11 mouse cellular contexts compared by ENCODE assay signal in the genomic region with DNA sequence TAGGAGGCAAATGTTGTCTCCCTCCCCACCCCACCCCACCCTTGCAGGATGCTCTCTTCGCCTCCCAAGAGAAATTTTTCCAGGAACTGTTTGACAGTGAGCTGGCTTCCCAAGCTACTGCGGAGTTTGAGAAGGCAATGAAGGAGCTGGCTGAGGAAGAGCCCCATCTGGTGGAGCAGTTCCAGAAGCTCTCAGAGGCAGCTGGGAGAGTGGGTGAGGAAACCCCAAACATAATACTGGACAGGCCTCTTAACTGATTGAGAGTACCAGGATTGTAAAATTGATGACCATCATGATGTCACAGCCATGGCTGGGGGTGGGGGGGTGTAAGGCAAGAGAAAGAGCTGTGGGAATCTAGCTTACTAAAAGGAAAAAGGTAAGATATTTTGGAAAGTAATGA. TPM values are rescaled to one million over a fixed set of nuclear protein-coding genes. Genes with fewer than 3 reads are reported as not detected.
A peak's percentile ranks its signal among the peaks of the same experiment; 100 is the strongest.
DNase-seq lines count a peak whose midpoint lies in the region; ATAC-seq and TF ChIP-seq lines count a peak whose summit lies in the region.
"Had no signal": no experiment of that assay in that cellular context is flagged by ENCODE, and none has a peak within 500 bp of the region (broad histone marks: within the 10 kb centered on the region; RNA-seq: fewer than 3 reads in every experiment).

No protein-coding gene starts in this region.

- TF ChIP-seq EP300 in heart, postnatal 0 days (IDR thresholded peaks at IDR 0.05; ENCODE audit: low read depth): no peak

- 52% methylated on average over 2 of the region's 2 CpGs for WGBS in heart, postnatal 0 days
- WGBS in heart, embryonic 12.5 days: 62% methylated on average over 2 of the region's 2 CpGs
- 52% methylated on average over 2 of the region's 2 CpGs for WGBS in lung, embryonic 14.5 days

- no peak overlapping the region for H3K4me3 ChIP-seq in heart, postnatal 0 days (ENCODE audit: low read depth, low read length)
- no peak overlapping the region for H3K4me3 ChIP-seq in heart, embryonic 12.5 days
- H3K4me3 ChIP-seq in lung, embryonic 14.5 days (ENCODE audit: low read depth, low read length): no peak overlapping the region
- H3K4me3 ChIP-seq: lung, embryonic 15.5 days had no signal

- peaks cover 58% of the 10 kb centered on the region for H3K36me3 ChIP-seq in heart, postnatal 0 days (replicated peaks; ENCODE audit: control insufficient read depth, insufficient read depth, low read length)
- H3K36me3 ChIP-seq in heart, embryonic 12.5 days: peaks cover 55% of the 10 kb centered on the region
- peaks cover 50% of the 10 kb centered on the region for H3K36me3 ChIP-seq in lung, embryonic 14.5 days (ENCODE audit: insufficient read depth)

- no peak overlapping the region for H3K27ac ChIP-seq in heart, postnatal 0 days (ENCODE audit: low read depth)
- H3K27ac ChIP-seq in heart, embryonic 12.5 days (ENCODE audit: poor library complexity, severe bottlenecking): no peak overlapping the region
- H3K27ac ChIP-seq in lung, embryonic 14.5 days (ENCODE audit: low read depth): no peak overlapping the region
- H3K27ac ChIP-seq: lung, embryonic 15.5 days had no signal

- peaks cover 7% of the 10 kb centered on the region for H3K4me1 ChIP-seq in heart, postnatal 0 days (ENCODE audit: control insufficient read depth, insufficient read depth)
- H3K4me1 ChIP-seq in heart, embryonic 12.5 days (replicated peaks): peaks cover 12% of the 10 kb centered on the region
- H3K4me1 ChIP-seq in lung, embryonic 14.5 days (ENCODE audit: insufficient read depth): peaks cover 4% of the 10 kb centered on the region; the same call in 1 of the 2 replicates

- no peak for ATAC-seq in heart, postnatal 0 days (ENCODE audit: insufficient read depth, low read depth)
- ATAC-seq in heart, embryonic 12.5 days (ENCODE audit: insufficient number of reproducible peaks, low FRiP score): no peak
- ATAC-seq in lung, embryonic 14.5 days (ENCODE audit: insufficient read depth): no peak
- no peak for ATAC-seq in erythroid progenitor cell, adult 5-6 weeks (replicated peaks; ENCODE audit: low FRiP score, poor library complexity, severe bottlenecking)
- ATAC-seq: inflammation-experienced regulatory T-cells, adult 6 months had no signal

- no peaks in the 10 kb centered on the region for H3K9me3 ChIP-seq in heart, postnatal 0 days (replicated peaks; ENCODE audit: control insufficient read depth, low read length)
- H3K9me3 ChIP-seq in heart, embryonic 12.5 days (replicated peaks): no peaks in the 10 kb centered on the region
- H3K9me3 ChIP-seq in lung, embryonic 14.5 days (ENCODE audit: low read depth, low read length): no peaks in the 10 kb centered on the region
- H3K9me3 ChIP-seq: lung, embryonic 15.5 days had no signal

- H3K4me2 ChIP-seq in heart, postnatal 0 days (ENCODE audit: low read depth, low read length): no peak overlapping the region
- no peak overlapping the region for H3K4me2 ChIP-seq in heart, embryonic 12.5 days
- H3K4me2 ChIP-seq in lung, embryonic 14.5 days: no peak overlapping the region
- H3K4me2 ChIP-seq: lung, embryonic 15.5 days had no signal

- no peaks in the 10 kb centered on the region for H3K27me3 ChIP-seq in heart, postnatal 0 days (ENCODE audit: control insufficient read depth, insufficient read depth, low read length)
- no peaks in the 10 kb centered on the region for H3K27me3 ChIP-seq in heart, embryonic 12.5 days (replicated peaks)
- no peaks in the 10 kb centered on the region for H3K27me3 ChIP-seq in lung, embryonic 14.5 days (ENCODE audit: insufficient read depth, low read length)
- H3K27me3 ChIP-seq: lung, embryonic 15.5 days had no signal

- TF ChIP-seq CTCF in heart, postnatal 0 days (IDR thresholded peaks at IDR 0.05; ENCODE audit: low read depth): peak; percentile 32
- TF ChIP-seq CTCF in lung, embryonic 14.5 days (IDR thresholded peaks at IDR 0.05; ENCODE audit: low read depth): peak; percentile 40

- H3K9ac ChIP-seq in heart, postnatal 0 days (replicated peaks; ENCODE audit: low read depth, low read length): no peak overlapping the region
- H3K9ac ChIP-seq in heart, embryonic 12.5 days: no peak overlapping the region
- H3K9ac ChIP-seq in lung, embryonic 14.5 days: no peak overlapping the region
- H3K9ac ChIP-seq: lung, embryonic 15.5 days had no signal

- DNase-seq in heart, postnatal 0 days (ENCODE audit: low spot score): no peak
- peak; percentile 47 for DNase-seq in lung, embryonic 14.5 days
- no peak for DNase-seq in lung, postnatal 25 days (ENCODE audit: low spot score)
- DNase-seq in ZHBTc4 (ENCODE audit: low read depth, low spot score): peak; percentile 54
- peak; percentile 62 for DNase-seq in retina, embryonic 14.5 days (ENCODE audit: low spot score)
- DNase-seq in layer of hippocampus, adult 11-12 months (ENCODE audit: low spot score): no peak
- DNase-seq: cerebellum, adult 2 months had no signal

RNA-seq across cellular contexts. Expression of gene Pex19, which starts 2.6 kb away (rescaled TPM):
- total RNA-seq in heart, postnatal 0 days (2014; rRNA removed; ENCODE audit: low replicate concordance): 157 and 250 TPM in 2 replicates
- polyA plus RNA-seq in heart, postnatal 0 days (2015; fragmentation: Nextera tagmentation; extraction: Ambion mirVana): 155 and 161 TPM in 2 replicates
- 133 and 139 TPM in 2 replicates for polyA plus RNA-seq in heart, embryonic 12.5 days (2016; fragmentation: Nextera tagmentation; extraction: Ambion mirVana)
- polyA plus RNA-seq in lung, embryonic 14.5 days (2014; fragmentation: Nextera tagmentation; extraction: Ambion mirVana): 110 and 112 TPM in 2 replicates
- 14.7 and 15.1 TPM in 2 replicates for total RNA-seq in erythroid progenitor cell, adult 5-6 weeks (2015; ENCODE audit: low replicate concordance)
- total RNA-seq in erythroid progenitor cell, adult 5-6 weeks (2017; ENCODE audit: low replicate concordance): 15.4 and 21.5 TPM in 2 replicates

RNA-seq across cellular contexts. Expression of gene Dcaf8, which starts 18.8 kb away (rescaled TPM):
- total RNA-seq in heart, postnatal 0 days (2014; rRNA removed; ENCODE audit: low replicate concordance): 119 and 129 TPM in 2 replicates
- 116 and 119 TPM in 2 replicates for polyA plus RNA-seq in heart, postnatal 0 days (2015; fragmentation: Nextera tagmentation; extraction: Ambion mirVana)
- 123 and 125 TPM in 2 replicates for polyA plus RNA-seq in heart, embryonic 12.5 days (2016; fragmentation: Nextera tagmentation; extraction: Ambion mirVana)
- 108 and 111 TPM in 2 replicates for polyA plus RNA-seq in lung, embryonic 14.5 days (2014; fragmentation: Nextera tagmentation; extraction: Ambion mirVana)
- 77.5 TPM in 2 replicates for total RNA-seq in erythroid progenitor cell, adult 5-6 weeks (2015; ENCODE audit: low replicate concordance)
- 141 and 176 TPM in 2 replicates for total RNA-seq in erythroid progenitor cell, adult 5-6 weeks (2017; ENCODE audit: low replicate concordance)

RNA-seq across cellular contexts. Expression of gene Ncstn, which starts 46.5 kb away (rescaled TPM):
- 53.4 and 87.3 TPM in 2 replicates for total RNA-seq in heart, postnatal 0 days (2014; rRNA removed; ENCODE audit: low replicate concordance)
- polyA plus RNA-seq in heart, postnatal 0 days (2015; fragmentation: Nextera tagmentation; extraction: Ambion mirVana): 63.9 and 68.1 TPM in 2 replicates
- polyA plus RNA-seq in heart, embryonic 12.5 days (2016; fragmentation: Nextera tagmentation; extraction: Ambion mirVana): 132 TPM in 2 replicates
- polyA plus RNA-seq in lung, embryonic 14.5 days (2014; fragmentation: Nextera tagmentation; extraction: Ambion mirVana): 131 and 133 TPM in 2 replicates
- 43.2 and 52.0 TPM in 2 replicates for total RNA-seq in erythroid progenitor cell, adult 5-6 weeks (2015; ENCODE audit: low replicate concordance)
- total RNA-seq in erythroid progenitor cell, adult 5-6 weeks (2017; ENCODE audit: low replicate concordance): 14.7 and 16.4 TPM in 2 replicates

RNA-seq across cellular contexts. Expression of gene Copa, which starts 46.8 kb away (rescaled TPM):
- total RNA-seq in heart, postnatal 0 days (2014; rRNA removed; ENCODE audit: low replicate concordance): 148 and 174 TPM in 2 replicates
- 101 and 102 TPM in 2 replicates for polyA plus RNA-seq in heart, postnatal 0 days (2015; fragmentation: Nextera tagmentation; extraction: Ambion mirVana)
- polyA plus RNA-seq in heart, embryonic 12.5 days (2016; fragmentation: Nextera tagmentation; extraction: Ambion mirVana): 214 and 219 TPM in 2 replicates
- polyA plus RNA-seq in lung, embryonic 14.5 days (2014; fragmentation: Nextera tagmentation; extraction: Ambion mirVana): 218 and 226 TPM in 2 replicates
- total RNA-seq in erythroid progenitor cell, adult 5-6 weeks (2015; ENCODE audit: low replicate concordance): 44.9 and 67.4 TPM in 2 replicates
- total RNA-seq in erythroid progenitor cell, adult 5-6 weeks (2017; ENCODE audit: low replicate concordance): 41.3 and 47.1 TPM in 2 replicates

Comparison
In these comparisons a context has a peak if more than half of its experiments do, and no peak if none do; other contexts are left out.
1. DNase-seq: peak in lung, embryonic 14.5 days (single experiment), ZHBTc4 (single experiment) and retina, embryonic 14.5 days (single experiment); none in heart, postnatal 0 days (single experiment), lung, postnatal 25 days (single experiment) and layer of hippocampus, adult 11-12 months (single experiment).